Mouse (Mus musculus) left cerebral cortex, adult 11 months (tissue): ENCODE measurements around the gene Mroh2a.

Source experiments
- DNase-seq: peaks from one replicate; pipeline ENCODE4 v3.0.0; 2022; ENCODE audit warnings: low spot score

Mroh2a gene

DNA sequence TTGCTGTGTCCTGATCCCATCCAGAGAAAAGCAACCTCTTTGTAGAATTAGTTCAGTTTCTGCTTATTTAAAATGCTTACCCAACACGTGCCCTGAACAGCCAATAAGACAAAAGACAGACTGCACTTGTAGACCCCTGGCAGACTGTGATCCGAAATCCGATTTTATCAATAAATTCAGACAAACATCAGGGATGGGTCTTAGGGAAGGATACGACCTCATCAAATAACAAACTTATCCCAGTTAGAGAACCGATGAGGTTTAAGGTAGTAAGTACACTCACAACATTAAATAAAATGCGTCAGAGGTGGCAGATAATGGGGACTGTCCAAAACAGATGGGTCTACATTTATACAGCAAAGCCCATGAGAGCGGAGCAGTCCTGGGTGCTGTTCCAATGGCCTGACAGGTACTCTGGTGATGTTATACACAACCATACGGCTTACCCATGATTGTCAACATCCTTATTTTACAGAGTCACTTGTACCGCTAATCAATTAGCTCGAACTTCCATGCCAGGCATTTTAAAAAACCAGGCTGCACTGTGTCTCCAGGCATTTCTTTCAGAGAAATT is 49.8 kb downstream of the Mroh2a start:
- DNase-seq = no peak

GRCm38 (mm10) chr1:88277098-88277817 is 50.5 kb downstream of the Mroh2a start, which contains the start of the genes Hjurp and Trpm8:
TSS of gene Hjurp (minus strand) at chr1:88277633.
TSS of gene Trpm8 (plus strand) at chr1:88277661.
- peak; percentile 100 for DNase-seq

DNA sequence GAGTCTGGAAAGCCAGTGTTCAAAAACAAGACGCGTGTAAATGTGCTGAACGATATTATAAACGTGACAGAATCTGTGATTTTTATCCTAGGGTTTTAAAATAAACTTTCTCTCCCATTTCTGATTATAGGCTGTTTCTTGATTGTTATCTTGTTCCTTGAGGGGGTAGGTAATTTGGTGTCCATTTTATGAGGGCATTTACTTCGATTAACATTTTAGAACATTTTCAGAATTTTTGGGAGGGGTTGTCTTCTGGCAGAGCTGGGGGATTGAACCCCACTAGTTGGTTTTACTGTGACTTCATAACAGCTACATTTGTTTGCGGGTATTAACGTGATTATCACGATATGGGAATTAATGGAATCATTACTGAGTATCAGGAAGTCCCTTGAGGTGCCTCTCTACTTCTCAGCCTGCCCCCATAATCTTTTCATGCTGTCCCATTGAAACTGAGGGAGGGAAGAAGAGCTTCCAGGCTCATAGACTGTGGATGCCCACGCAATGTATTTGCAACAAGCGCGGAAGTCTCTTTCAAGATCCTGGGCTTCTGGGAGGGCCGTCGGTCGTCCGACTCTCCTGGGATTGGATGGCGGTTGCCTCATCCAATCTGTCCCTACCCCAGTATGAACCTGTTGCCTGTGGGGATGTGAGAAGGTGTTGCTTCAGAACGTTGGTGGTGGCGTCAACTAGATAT is 51.2 kb downstream of the Mroh2a start:
- no peak for DNase-seq

- no peak for DNase-seq
These were observed 52.6 kb downstream of the Mroh2a start for GRCm38 (mm10) chr1:88279111-88280005.

DNA sequence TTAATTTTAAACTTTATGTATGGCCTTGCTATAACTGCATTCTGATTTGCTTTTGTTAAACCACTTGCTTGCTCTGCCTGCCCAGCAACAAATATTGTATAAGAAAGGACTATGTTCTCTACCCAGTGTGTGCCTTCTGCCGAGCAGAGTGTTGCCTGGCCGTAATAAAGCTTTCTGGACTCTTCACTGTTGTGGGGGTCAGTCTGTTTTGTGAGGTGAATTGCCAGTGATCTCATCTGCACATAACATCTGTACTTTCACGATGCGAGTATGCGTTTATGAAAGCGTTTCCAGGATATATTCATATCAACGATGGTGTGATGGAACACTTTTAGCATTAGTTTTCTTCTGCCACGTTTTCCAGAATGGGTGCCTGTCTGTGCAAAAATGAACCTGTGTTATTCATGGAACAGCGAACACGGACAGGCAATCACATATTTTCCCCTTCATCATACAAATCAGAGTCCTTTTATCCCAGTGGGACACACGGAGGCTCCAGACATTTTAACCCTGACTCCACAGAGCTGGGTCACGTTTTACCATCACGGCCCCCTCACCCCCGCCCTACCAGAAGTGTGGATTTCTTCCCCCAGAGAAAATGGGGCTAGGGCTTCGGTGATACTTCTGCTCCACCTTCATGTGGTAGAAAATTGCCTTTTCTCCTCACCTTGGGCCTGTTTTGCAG is 53.4 kb downstream of the Mroh2a start:
- DNase-seq = no peak

- no peak for DNase-seq
These were observed 55.5 kb downstream of the Mroh2a start for GRCm38 (mm10) chr1:88282301-88282700.

DNA sequence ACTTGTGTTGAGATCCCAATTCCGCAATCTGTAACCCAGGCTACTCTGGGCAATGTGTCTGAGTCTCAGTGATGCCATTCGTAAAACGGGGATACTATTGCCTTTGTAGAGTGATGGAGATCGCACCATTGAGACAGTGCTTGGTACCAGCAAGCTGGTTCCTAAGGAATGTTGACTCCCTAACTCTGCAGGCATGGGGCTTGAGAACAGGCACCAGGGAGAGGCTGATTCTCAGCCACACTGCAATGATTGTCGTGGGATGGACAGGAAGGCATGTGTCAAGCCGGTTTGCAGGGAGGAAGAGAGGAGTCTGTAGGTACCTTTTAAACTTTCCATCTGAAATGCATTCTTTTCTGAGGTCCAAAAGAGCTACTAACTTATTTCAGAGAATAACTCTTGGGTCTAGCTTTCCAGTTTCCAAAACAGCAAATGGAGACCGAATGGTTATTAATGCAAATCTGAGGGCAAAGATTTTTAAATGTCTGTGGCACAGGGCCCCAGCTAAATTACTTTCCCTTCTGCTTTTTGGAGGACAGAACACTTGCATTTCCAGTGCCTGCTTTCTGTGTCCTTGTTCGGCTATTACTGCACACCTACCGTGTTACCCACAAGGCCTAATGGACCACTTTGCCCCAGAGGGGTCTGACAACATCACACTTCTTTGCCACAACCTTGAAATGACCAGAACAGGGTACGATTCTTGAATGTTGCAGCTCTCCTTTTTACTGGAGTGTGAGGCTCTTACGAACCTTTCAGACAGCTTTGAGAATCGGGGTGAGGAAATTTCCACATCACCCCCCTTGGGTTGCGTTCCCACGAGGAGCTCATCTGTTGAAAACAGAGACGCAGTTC is 56.8 kb downstream of the Mroh2a start:
- no peak for DNase-seq

- DNase-seq = no peak
These were observed 57.6 kb downstream of the Mroh2a start for GRCm38 (mm10) chr1:88284228-88284945.

GRCm38 (mm10) chr1:88284946-88285320 is 58.1 kb downstream of the Mroh2a start:
- no peak for DNase-seq

- no peak for DNase-seq
These were observed 58.9 kb downstream of the Mroh2a start for GRCm38 (mm10) chr1:88285652-88286051.

DNA sequence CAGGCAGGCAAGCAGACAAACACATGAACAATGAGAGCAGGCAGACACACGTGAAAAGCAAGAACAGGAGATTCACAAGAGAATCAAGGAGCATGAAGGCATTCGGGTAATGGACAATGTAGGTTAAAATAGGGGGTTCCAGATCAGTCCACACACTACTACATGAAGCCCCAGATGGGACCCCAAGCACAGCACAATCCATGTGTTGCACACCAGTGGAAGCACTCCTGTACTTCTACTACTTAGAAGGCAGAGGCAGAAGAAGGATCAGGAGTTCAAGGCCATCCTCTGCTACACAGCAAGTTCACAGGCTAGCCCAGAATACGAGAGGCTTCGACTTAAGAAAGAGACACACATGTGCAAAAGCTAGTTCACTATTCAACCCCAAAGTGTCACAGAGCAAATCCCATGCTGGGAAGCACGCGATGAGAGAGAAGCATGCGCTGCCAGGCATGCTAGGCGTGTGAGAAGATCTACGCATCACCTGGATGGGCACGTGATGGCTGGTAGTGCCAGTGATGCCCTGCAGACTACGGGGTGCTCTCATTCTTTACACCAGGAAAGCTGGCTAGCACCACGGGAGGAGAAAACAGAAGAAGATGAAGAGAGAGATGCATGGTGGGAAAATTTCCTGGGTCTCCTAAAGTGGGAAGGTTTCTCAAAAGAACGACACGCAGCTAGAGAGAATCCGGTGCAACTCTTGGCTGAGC is 59.5 kb downstream of the Mroh2a start:
- no peak for DNase-seq

DNA sequence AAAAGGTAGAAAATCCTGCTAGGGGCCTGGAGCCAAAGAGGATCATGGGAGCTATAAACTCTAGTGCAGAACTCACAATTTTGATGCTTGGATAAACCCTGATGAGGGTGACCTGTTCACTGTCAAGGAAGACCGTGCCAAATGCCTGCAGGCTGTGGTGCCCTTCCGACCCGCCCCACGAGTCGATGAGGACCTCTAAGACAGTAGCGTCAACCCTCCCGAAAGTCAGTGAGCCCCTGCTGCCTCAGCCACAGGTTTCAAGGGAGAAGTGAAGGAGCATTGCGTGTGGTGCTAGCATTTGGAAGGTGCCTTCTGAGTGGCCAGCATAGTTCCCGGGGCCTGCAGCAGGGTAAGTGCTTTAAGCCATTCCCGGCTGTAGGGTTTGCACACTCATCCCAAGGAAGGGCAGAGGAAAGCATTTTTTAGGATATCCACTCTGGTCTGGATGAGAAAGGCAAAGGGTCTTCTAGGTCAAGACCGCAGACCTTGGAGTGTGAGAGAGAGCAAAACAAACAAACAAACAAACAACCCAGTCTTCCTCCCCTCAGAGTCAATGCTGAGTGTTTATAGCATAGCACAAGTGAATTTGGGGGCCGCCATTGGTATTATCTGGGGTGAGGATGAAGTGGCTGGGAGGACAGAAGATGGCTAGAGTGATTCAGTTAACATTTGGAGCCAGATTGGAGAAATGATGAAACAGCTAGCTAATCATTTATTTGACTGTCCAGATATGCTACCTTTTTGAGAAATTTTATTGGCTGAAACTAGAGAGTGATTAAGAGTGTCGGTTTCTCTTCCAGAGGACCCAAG is 60.3 kb downstream of the Mroh2a start:
- DNase-seq = no peak

GRCm38 (mm10) chr1:88287697-88287980 is 60.9 kb downstream of the Mroh2a start:
- DNase-seq = no peak

- no peak for DNase-seq
These were observed 61.4 kb downstream of the Mroh2a start for GRCm38 (mm10) chr1:88288056-88288788.

GRCm38 (mm10) chr1:88288789-88289127 is 62.0 kb downstream of the Mroh2a start:
- DNase-seq = no peak

DNA sequence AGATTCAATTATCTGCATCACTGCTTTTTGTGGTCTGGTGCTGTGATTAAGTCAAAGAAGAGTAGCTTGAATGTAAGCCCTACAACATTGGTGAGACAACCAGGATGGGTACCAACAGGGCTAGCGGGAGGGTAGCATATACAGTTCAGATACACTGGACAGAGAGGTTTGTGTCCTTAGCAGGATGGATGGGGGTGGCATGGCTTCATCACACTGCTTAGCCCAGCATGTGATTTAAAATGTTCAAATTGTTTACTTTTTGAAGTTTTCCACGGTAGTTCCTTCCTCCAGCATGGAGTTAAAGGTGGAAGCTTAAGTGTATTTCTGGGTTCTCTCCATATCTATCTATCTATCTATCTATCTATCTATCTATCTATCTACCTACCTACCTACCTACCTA is 62.4 kb downstream of the Mroh2a start:
- DNase-seq = no peak

GRCm38 (mm10) chr1:88289917-88290316 is 63.1 kb downstream of the Mroh2a start:
- no peak for DNase-seq

GRCm38 (mm10) chr1:88290511-88290910 is 63.7 kb downstream of the Mroh2a start:
- DNase-seq = no peak
